Mouse (Mus musculus) neural tube, embryonic 12.5 days (tissue): ENCODE measurements around the gene Rbm39. TPM values are rescaled to one million over a fixed set of nuclear protein-coding genes. Genes with fewer than 3 reads are reported as not detected.

ENCODE experiments used
- ATAC-seq: fragments of 200-750 bp; cut with Nextera tagmentation; 2 replicates; pipeline ENCODE4 v1.8.0; 2017; ENCODE audit warnings: low read depth, mild to moderate bottlenecking, moderate TSS enrichment, moderate library complexity; ENCODE audit not compliant: low FRiP score
- H3K27ac ChIP-seq: fragments of 300-500 bp; sonication (generic); 2 replicates; pipeline ENCODE4 v1.5.1; 2016
- H3K27me3 ChIP-seq: fragments of 300-500 bp; sonication (generic); replicated peaks from 2 replicates; pipeline ENCODE4 v1.6.1; 2016; ENCODE audit warnings: mild to moderate bottlenecking
- H3K36me3 ChIP-seq: fragments of 300-500 bp; sonication (generic); 2 replicates; pipeline ENCODE4 v1.6.1; 2016; ENCODE audit warnings: mild to moderate bottlenecking
- H3K4me1 ChIP-seq: fragments of 300-500 bp; sonication (generic); 2 replicates; pipeline ENCODE4 v1.6.1; 2016
- H3K4me2 ChIP-seq: fragments of 300-500 bp; sonication (generic); replicated peaks from 2 replicates; pipeline ENCODE4 v1.6.1; 2016; ENCODE audit warnings: mild to moderate bottlenecking
- H3K4me3 ChIP-seq: fragments of 300-500 bp; sonication (generic); 2 replicates; pipeline ENCODE4 v1.5.1; 2016
- H3K9ac ChIP-seq: fragments of 300-500 bp; sonication (generic); 2 replicates; pipeline ENCODE4 v1.6.1; 2016; ENCODE audit warnings: mild to moderate bottlenecking
- H3K9me3 ChIP-seq: fragments of 300-500 bp; sonication (generic); 2 replicates; pipeline ENCODE4 v1.6.1; 2016; ENCODE audit warnings: mild to moderate bottlenecking
- WGBS: fragments of 180-500 bp; shearing (Covaris S2); methylation state at CpG from one replicate; pipeline ENCODE4 v1.1.7; 2016; 5-methylcytosine and 5-hydroxymethylcytosine counted together
- polyA plus RNA-seq: library from polyadenylated mRNA; unstranded; fragments of >200 nt; fragmentation: Nextera tagmentation; extraction: Ambion mirVana; gene quantifications from 2 replicates; pipeline ENCODE4 v1.2.1, GENCODE M21; 2016

The Rbm39 gene
- polyA plus RNA-seq, 1 experiment from 2014 or later, result 583 TPM

DNA sequence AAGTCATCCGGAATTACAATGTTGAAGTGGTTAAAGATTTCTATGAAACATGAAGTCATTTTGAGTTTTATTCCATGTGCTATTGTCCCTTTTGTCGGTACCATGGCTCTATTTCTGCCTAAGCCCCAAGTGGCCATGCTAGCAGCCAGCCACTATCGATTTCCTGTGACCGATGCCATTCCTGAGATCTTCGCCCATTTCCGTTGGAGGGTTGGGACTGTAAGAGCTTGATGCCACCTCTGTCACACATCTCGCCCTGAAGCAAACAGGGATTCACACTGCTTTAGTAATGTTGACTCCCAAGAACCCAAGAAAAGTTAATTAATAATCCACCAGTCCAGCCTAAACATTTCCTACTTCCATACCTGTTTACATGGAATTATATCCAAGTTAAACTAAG is 2.4 kb downstream of the Rbm39 start:
- no peak overlapping the region for H3K4me3 ChIP-seq
- ATAC-seq, result no peak
- WGBS, result 87% methylated on average over 7 of the region's 7 CpGs
- H3K9ac ChIP-seq, result no peak overlapping the region
- H3K36me3 ChIP-seq, result peaks cover 39% of the 10 kb centered on the region
- no peak overlapping the region for H3K27ac ChIP-seq
- H3K4me2 ChIP-seq, result peak overlapping the region; percentile 88
- peaks cover 21% of the 10 kb centered on the region for H3K4me1 ChIP-seq
- no peaks in the 10 kb centered on the region for H3K9me3 ChIP-seq
- no peaks in the 10 kb centered on the region for H3K27me3 ChIP-seq

DNA sequence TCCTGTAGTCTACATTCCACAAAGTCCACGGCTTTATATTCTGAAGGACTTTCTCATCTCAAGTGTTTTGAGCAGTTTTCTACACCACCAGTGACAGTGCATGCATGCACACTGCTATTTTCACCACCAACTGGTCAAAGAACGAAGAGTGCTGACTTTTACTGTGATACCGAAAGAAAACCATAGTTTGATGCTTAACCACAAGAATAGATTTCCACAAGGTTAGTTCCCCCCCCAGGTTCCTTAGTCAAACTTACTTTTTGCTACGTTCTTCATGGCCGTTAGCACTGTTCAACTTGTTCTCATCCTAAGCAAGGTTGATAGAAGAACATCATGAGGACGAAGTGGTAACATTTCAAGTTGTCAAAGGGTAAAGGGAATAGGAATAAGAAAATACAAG is 3.0 kb downstream of the Rbm39 start:
- Histone ChIP-seq H3K9me3 (no peaks in the 10 kb centered on the region), H3K27me3 (no peaks in the 10 kb centered on the region), H3K4me3 (no peak overlapping the region), H3K4me2 (peak overlapping the region; percentile 9; the same call in 1 of the 2 replicates), H3K36me3 (peaks cover 44% of the 10 kb centered on the region), H3K4me1 (peaks cover 21% of the 10 kb centered on the region), H3K27ac (no peak overlapping the region), H3K9ac (no peak overlapping the region)
- no peak for ATAC-seq
- WGBS, result 93% methylated on average over 6 of the region's 6 CpGs

DNA sequence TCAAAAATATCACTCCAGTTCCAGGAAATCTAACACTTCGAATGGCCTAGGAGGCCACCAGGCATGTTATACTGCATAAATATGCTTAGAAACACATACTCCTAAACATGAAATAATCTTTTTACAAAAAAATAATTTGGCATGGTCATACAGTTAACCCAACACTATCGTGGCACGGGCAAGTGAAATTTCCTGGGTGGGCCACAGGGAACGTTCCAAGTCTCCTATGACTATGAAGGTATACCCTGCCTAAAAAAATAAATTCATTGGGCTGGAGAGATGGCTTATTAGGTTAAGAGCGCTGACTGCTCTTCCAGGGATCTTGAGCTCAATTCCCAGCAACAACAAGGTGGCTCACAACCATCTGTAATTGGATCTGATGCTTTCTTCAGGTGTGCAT is 13.5 kb downstream of the Rbm39 start:
- Histone ChIP-seq H3K9me3 (no peaks in the 10 kb centered on the region), H3K9ac (no peak overlapping the region), H3K4me3 (no peak overlapping the region), H3K27ac (no peak overlapping the region), H3K36me3 (peaks cover 78% of the 10 kb centered on the region), H3K4me1 (no peaks in the 10 kb centered on the region), H3K27me3 (no peaks in the 10 kb centered on the region), H3K4me2 (no peak overlapping the region)
- ATAC-seq, result no peak
- 95% methylated on average over 5 of the region's 5 CpGs for WGBS

DNA sequence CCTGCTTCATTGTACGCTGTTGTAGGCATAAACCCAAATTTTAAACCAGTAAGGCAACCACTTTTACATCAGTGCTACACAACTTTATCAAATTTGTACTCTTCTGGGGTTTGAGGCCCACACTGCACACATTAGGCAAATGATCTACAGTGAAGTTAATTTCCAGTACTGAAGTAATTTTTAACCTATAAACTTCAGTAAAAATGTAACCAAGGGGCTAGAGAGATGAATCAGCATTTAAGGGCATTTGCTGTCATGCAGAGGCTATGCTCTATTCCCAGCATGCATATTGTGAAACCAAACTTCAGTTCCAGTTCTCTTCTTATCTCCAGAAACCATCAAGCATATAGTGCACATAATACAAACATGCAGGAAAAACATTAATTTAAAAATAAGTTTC is 14.6 kb downstream of the Rbm39 start:
- H3K9me3 ChIP-seq, result no peaks in the 10 kb centered on the region
- WGBS, result 98% methylated on average over 1 of the region's 1 CpGs
- no peak overlapping the region for H3K4me3 ChIP-seq
- no peak for ATAC-seq
- H3K9ac ChIP-seq, result no peak overlapping the region
- peaks cover 76% of the 10 kb centered on the region for H3K36me3 ChIP-seq
- H3K4me1 ChIP-seq, result no peaks in the 10 kb centered on the region
- H3K4me2 ChIP-seq, result no peak overlapping the region
- no peaks in the 10 kb centered on the region for H3K27me3 ChIP-seq
- H3K27ac ChIP-seq, result no peak overlapping the region

DNA sequence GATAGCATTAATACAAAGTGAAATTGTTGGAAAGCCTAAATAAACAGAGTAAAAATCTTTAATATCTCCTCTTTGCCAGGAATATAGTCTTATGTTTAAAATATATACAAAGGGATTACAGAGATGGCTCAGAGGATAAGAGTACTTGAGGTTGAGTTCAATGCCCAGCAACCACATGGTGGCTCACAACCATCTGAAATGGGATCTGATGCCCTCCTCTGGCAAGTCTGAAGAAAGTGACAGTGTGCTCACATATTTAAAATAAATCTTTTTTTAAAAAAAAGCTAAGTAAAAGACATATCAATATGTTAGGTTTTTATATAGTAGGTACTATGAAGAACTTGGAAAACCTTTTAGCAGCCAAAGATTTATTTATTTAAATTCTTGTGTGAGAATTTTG is 28.5 kb downstream of the Rbm39 start:
- H3K4me1 ChIP-seq, result no peaks in the 10 kb centered on the region
- H3K36me3 ChIP-seq, result peaks cover 65% of the 10 kb centered on the region
- no peak overlapping the region for H3K4me2 ChIP-seq
- no peaks in the 10 kb centered on the region for H3K9me3 ChIP-seq
- no peak overlapping the region for H3K9ac ChIP-seq
- H3K27me3 ChIP-seq, result no peaks in the 10 kb centered on the region
- H3K27ac ChIP-seq, result no peak overlapping the region
- H3K4me3 ChIP-seq, result no peak overlapping the region
- no peak for ATAC-seq

DNA sequence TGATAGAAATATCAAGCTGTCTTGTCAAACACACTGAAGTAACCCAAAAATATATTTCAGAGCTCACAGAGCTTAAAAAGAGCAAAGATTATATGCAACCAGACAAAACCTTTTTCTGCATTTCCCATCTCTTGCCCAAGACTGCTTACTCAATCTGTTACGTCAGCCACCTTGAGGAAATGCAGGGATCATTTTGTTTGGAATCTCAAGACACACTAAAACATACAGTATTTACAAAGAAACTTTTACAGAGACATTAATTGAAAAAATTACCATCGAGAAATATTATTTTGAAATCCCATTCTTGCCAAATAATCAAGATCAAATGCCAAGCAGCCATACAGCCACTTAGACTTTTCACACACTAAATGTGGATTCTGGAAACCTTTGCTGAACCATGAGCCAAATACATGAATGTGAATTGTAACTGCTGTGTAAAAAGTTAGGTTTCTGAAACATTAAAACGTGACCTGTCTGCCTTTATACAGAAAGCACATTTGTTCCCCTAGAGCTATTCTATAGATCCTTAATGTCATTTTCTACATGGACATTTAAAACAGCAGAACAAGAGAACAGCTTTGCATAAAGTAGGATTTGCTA is 32.6 kb downstream of the Rbm39 start:
- Histone ChIP-seq H3K4me2 (no peak overlapping the region), H3K27ac (no peak overlapping the region), H3K4me1 (peaks cover 12% of the 10 kb centered on the region), H3K9ac (no peak overlapping the region), H3K4me3 (no peak overlapping the region), H3K27me3 (no peaks in the 10 kb centered on the region), H3K9me3 (no peaks in the 10 kb centered on the region), H3K36me3 (peaks cover 44% of the 10 kb centered on the region)
- ATAC-seq, result no peak
- WGBS, result 94% methylated on average over 3 of the region's 3 CpGs

DNA sequence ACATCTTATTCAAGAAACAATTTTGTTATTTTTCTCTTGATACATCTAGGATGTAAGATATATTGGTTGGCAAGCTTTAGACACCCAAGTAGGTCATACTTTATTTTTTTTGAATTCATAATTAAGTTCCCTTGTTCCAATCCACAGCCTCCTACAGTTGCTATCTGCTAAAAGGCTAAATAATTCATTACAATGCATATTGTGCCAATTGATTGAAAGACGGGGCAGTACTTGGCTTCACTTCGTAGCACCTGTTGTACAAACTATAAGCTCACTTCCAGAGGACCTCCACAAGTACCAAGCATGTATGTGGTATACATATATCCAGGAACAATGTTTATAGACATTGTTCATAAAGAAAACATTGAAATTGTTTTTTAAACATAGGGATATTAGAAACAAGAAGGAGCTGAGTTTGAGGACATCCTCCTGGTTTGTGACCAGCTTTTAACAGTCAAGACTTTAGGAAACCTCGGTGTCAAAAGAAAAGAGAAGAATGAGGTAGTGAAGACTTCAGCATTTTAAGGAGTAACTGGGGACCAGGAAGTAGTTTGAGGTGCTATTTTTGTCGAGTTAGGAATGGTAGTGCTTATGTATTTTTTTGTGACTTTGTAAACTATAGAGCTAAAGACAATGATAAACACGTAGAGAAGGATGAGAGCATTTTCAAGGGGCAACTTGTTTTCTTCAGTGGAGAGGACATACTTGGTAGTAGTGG is 33.6 kb downstream of the Rbm39 start:
- H3K9me3 ChIP-seq, result no peaks in the 10 kb centered on the region
- no peak overlapping the region for H3K27ac ChIP-seq
- H3K9ac ChIP-seq, result no peak overlapping the region
- peaks cover 12% of the 10 kb centered on the region for H3K4me1 ChIP-seq
- no peak for ATAC-seq
- no peaks in the 10 kb centered on the region for H3K27me3 ChIP-seq
- H3K4me2 ChIP-seq, result no peak overlapping the region
- H3K36me3 ChIP-seq, result peaks cover 44% of the 10 kb centered on the region
- H3K4me3 ChIP-seq, result no peak overlapping the region
- 77% methylated on average over 5 of the region's 5 CpGs for WGBS

DNA sequence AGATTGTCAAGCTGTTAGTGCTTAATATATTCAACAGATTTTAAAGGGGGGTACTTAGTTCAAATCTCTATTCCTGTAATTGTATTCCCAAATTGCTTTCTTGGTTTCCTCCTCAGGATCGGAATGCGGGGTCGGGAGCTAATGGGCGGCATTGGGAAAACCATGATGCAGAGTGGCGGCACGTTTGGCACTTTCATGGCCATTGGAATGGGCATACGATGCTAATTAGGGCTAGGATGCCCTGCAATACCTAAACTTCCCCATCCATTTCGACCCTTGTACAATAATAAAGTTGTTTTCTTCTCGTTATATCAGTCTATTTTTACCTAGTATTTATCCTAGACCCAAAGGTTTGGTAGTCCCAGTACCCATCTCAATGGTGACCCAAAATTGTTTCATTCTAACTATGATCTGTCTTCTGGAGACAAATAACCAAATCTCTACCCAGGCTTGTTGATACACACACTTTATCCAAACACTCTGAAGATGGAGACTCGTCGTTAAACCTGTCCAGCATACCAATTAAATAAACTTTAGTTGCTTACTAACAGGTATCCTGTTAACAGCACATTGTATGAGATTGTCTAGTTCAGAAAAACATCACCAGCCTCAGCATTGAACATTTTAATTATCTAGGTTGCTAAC is 34.4 kb downstream of the Rbm39 start:
- Histone ChIP-seq H3K9ac (no peak overlapping the region), H3K36me3 (peaks cover 38% of the 10 kb centered on the region), H3K9me3 (no peaks in the 10 kb centered on the region), H3K4me2 (peak overlapping the region; percentile 74), H3K4me3 (no peak overlapping the region), H3K4me1 (peaks cover 12% of the 10 kb centered on the region), H3K27me3 (no peaks in the 10 kb centered on the region), H3K27ac (no peak overlapping the region)
- no peak for ATAC-seq
- WGBS, result 67% methylated on average over 11 of the region's 11 CpGs

DNA sequence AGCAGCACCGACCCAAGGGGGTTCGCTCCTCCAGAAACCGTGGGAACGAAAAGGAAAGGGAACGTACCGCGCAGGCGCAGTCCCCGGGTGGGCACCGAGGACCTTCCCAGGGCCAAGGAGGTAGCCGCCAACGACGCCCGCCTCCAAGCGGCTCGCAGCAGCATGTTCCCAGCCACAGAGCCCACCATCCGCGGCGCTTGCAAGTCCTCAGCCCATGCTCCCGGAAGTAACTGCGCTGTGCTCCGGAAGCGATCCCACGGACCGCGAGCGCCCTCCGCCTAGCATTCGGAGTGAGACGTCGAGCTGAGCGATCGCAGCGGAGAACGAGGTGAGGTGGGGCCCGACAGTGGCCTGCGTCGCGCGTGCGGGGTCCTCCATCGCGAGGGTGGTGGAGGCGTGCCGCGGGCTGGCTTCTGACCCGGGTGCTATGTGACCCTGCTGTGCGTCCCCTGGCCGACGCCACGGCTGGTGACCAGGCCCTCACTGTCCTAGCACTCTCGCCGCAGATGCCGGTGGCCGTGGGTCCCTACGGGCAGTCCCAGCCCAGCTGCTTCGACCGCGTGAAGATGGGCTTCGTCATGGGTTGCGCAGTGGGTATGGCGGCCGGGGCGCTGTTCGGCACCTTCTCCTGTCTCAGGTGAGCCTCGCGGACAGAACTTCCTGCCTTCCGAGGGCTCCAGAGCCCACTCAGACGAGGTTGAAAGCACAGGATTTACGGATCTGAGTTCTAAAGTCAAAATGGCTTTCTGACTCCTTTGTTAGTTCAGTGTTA is 35.9 kb downstream of the Rbm39 start, which contains the start of the genes Romo1 and Nfs1:
Romo1 (plus strand) TSS at position 87 of the 772 bp plus-strand sequence.
Nfs1 (minus strand) TSS at position 234 of the 772 bp plus-strand sequence.
- under 1% methylated on average over 70 of the region's 70 CpGs for WGBS
- peak within 1 kb of the TSS; percentile 74 for H3K4me2 ChIP-seq
- H3K27me3 ChIP-seq, result no peaks in the 10 kb centered on the region
- peaks cover 29% of the 10 kb centered on the region for H3K36me3 ChIP-seq
- H3K9ac ChIP-seq, result peak within 1 kb of the TSS; percentile 81
- H3K27ac ChIP-seq, result peak within 1 kb of the TSS; percentile 86
- peak within 1 kb of the TSS; percentile 75 for H3K4me3 ChIP-seq
- ATAC-seq, result peak; percentile 99
- H3K4me1 ChIP-seq, result peaks cover 12% of the 10 kb centered on the region
- H3K9me3 ChIP-seq, result no peaks in the 10 kb centered on the region

DNA sequence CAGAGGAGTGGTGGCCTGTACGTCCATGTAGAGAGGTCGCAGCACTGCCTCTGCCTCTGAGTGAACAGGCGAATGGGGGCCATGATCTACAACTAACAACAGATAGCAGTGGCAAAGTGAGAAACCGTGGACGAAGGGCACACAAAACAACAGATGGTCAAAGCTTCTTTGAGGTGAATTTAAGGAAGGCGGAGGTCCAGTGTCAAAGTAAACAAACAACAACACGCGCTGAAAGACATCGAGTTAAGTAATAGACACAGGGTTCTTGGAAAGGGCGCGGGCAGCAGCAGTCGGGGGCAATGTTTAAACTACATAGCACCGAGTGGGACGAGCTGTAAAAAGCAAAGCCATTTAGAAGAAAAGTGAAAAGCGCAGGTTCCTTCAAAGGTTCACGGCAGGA is 36.7 kb downstream of the Rbm39 start:
- Histone ChIP-seq H3K27me3 (no peaks in the 10 kb centered on the region), H3K9me3 (no peaks in the 10 kb centered on the region), H3K9ac (peak overlapping the region; percentile 81), H3K4me3 (peak overlapping the region; percentile 75), H3K4me1 (peaks cover 12% of the 10 kb centered on the region), H3K36me3 (peaks cover 26% of the 10 kb centered on the region), H3K4me2 (peak overlapping the region; percentile 74), H3K27ac (peak overlapping the region; percentile 86)
- 2% methylated on average over 16 of the region's 16 CpGs for WGBS
- ATAC-seq, result peak; percentile 10; the same call in 1 of the 2 replicates

DNA sequence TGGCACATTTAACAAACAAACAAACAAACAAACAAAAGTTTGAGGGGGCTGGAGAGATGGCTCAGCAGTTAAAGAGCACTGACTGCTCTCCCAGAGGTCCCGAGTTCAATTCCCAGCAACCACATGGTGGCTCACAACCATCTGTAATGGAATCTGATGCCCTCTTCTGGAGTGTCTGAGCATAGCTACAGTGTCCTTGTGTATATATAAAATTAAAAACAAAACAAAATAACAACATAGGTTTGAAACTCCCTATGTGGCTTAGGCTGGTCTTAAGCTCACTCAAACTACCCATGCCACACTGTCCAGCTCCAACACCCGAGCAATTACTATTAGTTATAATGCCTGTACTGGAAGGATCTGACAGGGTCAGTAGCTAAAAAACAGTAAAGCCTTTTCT is 37.2 kb downstream of the Rbm39 start:
- peaks cover 20% of the 10 kb centered on the region for H3K36me3 ChIP-seq
- peak overlapping the region; percentile 75; the same call in 1 of the 2 replicates for H3K4me3 ChIP-seq
- peak overlapping the region; percentile 81; the same call in 1 of the 2 replicates for H3K9ac ChIP-seq
- no peak overlapping the region for H3K27ac ChIP-seq
- H3K4me1 ChIP-seq, result peaks cover 12% of the 10 kb centered on the region
- H3K27me3 ChIP-seq, result no peaks in the 10 kb centered on the region
- no peak for ATAC-seq
- H3K9me3 ChIP-seq, result no peaks in the 10 kb centered on the region
- H3K4me2 ChIP-seq, result peak overlapping the region; percentile 74
- 80% methylated on average over 2 of the region's 2 CpGs for WGBS

DNA sequence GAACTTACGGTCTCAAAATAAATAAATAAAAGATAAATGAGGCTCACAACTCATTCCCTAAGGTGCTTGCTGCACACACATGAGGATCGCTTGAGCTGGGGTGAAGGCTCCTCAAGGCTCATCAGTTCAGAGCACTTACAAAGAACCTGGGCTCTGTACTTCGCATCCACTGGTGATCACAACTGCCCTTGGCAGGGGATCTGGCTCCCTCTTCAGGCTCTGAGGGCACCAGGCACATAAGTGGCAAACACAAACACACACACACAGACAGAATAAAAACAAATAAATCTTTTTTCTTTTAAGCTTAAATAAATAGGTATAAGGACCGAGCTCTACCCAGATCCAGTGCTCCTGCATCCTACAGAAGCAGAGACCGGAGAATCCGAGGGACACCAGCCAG is 44.3 kb downstream of the Rbm39 start:
- no peaks in the 10 kb centered on the region for H3K27me3 ChIP-seq
- no peaks in the 10 kb centered on the region for H3K9me3 ChIP-seq
- peaks cover 17% of the 10 kb centered on the region; the same call in 1 of the 2 replicates for H3K36me3 ChIP-seq
- H3K9ac ChIP-seq, result no peak overlapping the region
- ATAC-seq, result no peak
- no peak overlapping the region for H3K4me3 ChIP-seq
- no peak overlapping the region for H3K27ac ChIP-seq
- WGBS, result 90% methylated on average over 6 of the region's 6 CpGs
- no peaks in the 10 kb centered on the region for H3K4me1 ChIP-seq
- no peak overlapping the region for H3K4me2 ChIP-seq
